Mouse (Mus musculus): ENCODE data around the gene Trip13.

Gene Trip13

DNA sequence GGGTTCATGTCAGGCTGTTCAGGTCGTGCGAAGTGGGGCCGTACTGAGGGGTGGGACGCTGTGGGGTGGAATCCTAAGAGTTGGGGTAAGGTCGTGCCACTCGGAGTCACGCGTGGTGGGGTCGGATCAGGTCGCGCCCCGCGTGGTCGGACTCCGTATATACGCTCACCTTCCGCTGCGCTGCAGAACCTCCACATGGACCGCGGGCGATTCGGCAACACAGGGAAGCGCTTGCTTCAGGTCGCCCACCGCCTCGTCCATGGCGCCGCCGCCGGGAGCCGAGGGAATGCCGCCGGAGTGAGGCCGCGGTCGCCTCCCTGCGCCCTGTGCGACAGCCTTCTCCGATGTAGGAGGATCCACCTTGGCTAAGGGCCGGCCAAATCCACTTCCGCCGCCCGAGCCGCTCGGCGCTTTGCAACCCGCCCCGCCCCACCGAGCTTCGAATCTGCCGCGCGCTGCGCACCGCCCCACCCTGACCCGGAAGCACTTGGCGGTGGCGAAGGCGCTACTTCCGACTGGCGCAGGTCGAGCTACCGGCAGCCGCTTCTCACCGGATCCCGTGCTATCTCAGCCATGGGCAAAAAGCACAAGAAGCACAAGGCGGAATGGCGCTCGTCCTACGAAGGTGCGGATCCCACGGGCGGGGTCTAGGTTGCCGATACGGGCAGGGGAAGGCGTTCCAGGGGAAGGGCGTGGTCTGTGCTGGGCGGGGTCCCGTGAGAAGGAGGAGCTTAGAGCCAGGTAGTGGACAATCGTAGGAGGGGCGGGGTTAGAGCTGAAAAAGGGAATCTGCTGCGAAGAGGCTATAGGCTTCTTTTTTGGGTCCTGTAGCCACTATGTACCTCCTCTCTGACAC, at the start of gene Trip13, which contains the start of gene Brd9:
TSS of gene Trip13 (minus strand) at position 464 of the 856 bp plus-strand sequence.
TSS of gene Brd9 (plus strand) at position 491 of the 856 bp plus-strand sequence.
- peak; percentile 96 for DNase-seq

DNA sequence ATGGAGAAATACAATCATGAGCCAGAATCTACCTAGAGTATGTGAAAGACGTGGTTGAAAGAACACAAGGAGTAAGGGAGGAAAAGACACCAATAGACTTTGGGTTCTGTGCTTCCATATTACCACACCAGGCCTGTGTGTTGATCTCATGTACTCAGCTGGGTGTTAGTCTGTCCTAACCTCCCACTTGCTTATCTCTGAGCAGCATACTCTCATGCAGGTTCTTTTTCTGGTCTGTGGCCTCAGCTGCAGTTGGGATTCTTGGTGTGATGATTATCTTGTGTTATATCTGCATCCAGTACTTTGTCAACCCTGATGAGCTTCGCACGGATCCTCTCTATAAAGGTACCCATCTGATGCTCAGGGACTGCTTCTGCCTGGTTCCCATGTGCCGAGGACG, 39.4 kb upstream of the Trip13 start:
- no peak for DNase-seq

GRCm38 (mm10) chr13:73974523-73974922, 36.9 kb upstream of the Trip13 start:
- DNase-seq, result no peak

- DNase-seq, result peak; percentile 89
Observed at GRCm38 (mm10) chr13:73970545-73971448, 33.2 kb upstream of the Trip13 start.

GRCm38 (mm10) chr13:73963551-73963950, 26.0 kb upstream of the Trip13 start, which contains the start of gene Zdhhc11:
TSS of gene Zdhhc11 (plus strand) at chr13:73963851.
- no peak for DNase-seq

- no peak for DNase-seq
Observed at GRCm38 (mm10) chr13:73961177-73961576, 23.6 kb upstream of the Trip13 start.

GRCm38 (mm10) chr13:73960117-73960652, 22.6 kb upstream of the Trip13 start:
- no peak for DNase-seq

- DNase-seq, result no peak
Observed at GRCm38 (mm10) chr13:73955531-73955930, 17.9 kb upstream of the Trip13 start.

- DNase-seq, result no peak
Observed at GRCm38 (mm10) chr13:73954666-73955065, 17.1 kb upstream of the Trip13 start.

DNA sequence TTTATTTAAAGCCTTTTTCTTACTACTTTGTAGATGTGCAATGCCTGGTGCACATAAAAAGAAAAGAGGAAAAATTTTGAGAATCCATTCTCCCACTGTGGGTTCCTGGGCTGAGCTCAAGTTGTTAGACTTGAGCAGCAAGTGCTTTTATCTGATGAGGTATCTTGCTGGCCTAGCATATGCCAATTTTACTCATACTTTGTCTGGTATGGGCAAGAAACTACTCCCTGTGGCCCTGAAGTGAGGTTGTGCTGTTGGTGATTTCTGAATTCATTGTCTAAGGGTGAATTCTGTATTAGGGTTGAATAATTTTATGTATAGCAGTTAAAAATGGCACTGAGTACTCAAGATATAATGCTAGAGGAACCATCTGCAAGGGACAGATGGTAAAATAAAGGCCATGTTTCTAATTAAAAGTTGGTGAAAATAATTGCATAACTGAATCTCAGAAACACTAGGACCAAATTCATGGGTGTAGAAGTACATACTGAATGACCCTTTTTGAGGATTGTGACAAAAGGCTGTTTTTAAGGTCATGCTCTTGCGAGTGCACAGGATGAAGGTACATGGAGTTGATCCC, 16.1 kb upstream of the Trip13 start:
- no peak for DNase-seq

DNA sequence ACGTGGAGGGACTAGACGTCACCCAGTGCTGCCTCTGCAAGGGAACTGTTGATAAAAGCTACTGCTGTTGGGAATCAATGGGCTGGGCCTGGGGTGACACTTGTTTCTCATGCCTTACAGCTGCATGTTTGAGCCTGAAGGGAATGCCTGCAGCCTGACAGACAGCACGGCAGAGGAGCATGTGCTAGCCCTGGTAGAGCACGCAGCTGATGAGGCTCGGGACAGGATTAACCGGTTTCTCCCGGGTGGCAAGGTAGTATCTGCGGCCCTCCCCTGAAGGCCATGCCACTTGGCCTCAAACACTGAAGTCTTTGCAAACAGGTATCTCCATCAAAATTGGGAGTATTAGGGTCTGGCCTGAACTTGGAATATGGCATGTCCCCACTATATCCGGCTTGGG, 7.0 kb upstream of the Trip13 start:
- no peak for DNase-seq

DNA sequence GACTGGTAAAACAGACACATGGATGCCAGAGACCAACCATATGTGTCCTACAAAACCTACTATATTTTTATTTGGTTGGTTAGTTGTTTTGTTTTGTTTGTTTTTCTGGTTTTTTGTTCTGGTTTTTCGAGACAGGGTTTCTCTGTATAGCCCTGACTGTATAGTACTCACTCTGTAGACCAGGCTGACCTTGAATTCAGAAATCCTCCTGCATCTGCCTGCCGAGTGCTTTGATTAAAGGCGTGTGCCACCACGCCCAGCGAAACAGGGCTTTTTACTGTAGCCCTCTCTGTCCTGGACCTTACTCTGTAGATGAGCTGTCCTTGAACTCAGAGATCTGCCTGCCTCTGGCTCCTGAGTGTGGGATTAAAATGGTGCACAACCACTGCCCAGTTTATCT, 1.5 kb upstream of the Trip13 start:
- no peak for DNase-seq

- DNase-seq, result no peak
Observed at GRCm38 (mm10) chr13:73938177-73938560, 585 bp upstream of the Trip13 start.

DNA sequence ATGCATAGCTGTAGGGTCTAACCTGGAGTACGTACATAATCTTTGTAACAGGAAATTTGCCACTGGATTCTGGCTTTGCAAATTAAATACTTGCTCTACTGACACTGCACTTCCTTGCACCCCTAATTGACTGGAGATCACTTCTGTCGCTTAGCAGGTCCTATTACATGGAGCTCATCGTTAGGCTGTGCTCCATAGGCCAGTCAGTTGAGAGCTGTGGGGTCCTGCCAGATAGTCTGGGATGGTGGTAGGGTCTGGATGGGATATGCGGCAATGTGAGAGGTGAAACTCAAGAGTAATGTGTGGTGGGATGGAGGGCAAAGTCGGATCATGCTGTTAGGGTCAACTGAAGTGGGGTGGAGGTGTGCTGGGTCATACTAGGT, 655 bp downstream of the Trip13 start:
- DNase-seq, result peak; percentile 13

GRCm38 (mm10) chr13:73932201-73932600, 5.4 kb downstream of the Trip13 start:
- no peak for DNase-seq

- DNase-seq, result no peak
Observed at GRCm38 (mm10) chr13:73913066-73913465, 24.5 kb downstream of the Trip13 start.

GRCm38 (mm10) chr13:73907683-73908412, 29.7 kb downstream of the Trip13 start:
- peak; percentile 65 for DNase-seq

- no peak for DNase-seq
Observed at GRCm38 (mm10) chr13:73907136-73907535, 30.4 kb downstream of the Trip13 start.

- no peak for DNase-seq
Observed at GRCm38 (mm10) chr13:73897561-73897960, 40.0 kb downstream of the Trip13 start.

- DNase-seq, result peak; percentile 57
Observed at GRCm38 (mm10) chr13:73892493-73893178, 44.9 kb downstream of the Trip13 start.

DNA sequence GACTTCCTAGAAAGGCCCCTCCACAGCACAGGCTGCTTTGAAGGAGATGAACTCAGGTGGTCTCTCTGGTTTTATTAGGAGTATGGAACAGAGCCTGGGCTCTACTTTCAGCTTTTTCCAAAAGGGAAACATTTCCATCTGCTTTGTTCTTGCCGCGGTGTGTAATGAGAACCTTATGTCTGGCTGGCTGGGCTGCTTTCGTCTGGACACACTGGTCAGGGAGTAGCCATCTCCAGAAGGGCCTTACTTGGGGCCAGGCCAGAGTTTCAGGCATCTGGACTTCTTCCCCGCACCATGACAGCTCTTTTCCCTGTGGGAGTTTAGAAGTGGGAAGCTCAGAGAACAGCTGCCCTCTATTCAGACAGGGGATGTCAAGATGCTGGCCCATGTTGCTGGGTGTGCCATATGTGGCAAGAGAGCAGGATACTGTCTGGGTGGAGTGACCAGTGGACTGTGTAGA, 50.1 kb downstream of the Trip13 start:
- DNase-seq, result peak; percentile 70

Data from embryo, embryonic 11 days (tissue).